ENCODE assay signal across 9 mouse cellular contexts in the genomic region with DNA sequence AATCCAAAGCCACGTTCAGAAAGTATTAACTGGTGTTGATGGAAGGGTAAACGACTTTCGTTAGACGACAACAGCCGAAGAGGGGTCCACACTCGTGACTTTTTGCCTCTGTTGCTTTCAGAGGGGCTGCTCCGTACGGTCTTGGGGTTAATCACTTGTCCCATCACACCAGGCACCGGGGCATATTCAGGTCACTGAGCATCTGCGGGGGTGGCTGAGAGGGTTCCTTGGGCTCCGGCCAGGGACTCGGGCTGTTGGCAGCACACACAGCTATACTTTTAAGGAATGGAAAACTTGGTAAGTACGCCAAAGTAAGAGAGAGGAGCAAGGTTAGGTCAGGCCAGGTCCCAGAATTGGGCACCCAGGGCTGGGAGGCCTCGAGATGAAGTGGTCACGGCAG. TPM values are rescaled to one million over a fixed set of nuclear protein-coding genes. Genes with fewer than 3 reads are reported as not detected.
DNase-seq lines count a peak whose midpoint lies in the region; ATAC-seq lines count a peak whose summit lies in the region.
"Had no signal": no experiment of that assay in that cellular context is flagged by ENCODE, and none has a peak within 500 bp of the region (broad histone marks: within the 10 kb centered on the region; RNA-seq: fewer than 3 reads in every experiment).

No protein-coding gene starts in this region.

- ATAC-seq in neural tube, embryonic 12.5 days (ENCODE audit: low FRiP score, low read depth): no peak
- ATAC-seq in inflammation-experienced regulatory T-cells, adult 6 months: no peak

- no peak for DNase-seq in neural tube, embryonic 10.5 days (ENCODE audit: extremely low spot score, low spot score)
- peak; percentile 35 to 50 for DNase-seq in gastrocnemius, postnatal 36 days
- DNase-seq in kidney, adult 18-20 months: peak; percentile 84
- peak; percentile 50 to 63 for DNase-seq in lung, postnatal 4 days
- no peak for DNase-seq in left cerebral cortex, postnatal 25 days (ENCODE audit: low spot score in 2 of 2)

- H3K4me1 ChIP-seq in neural tube, embryonic 12.5 days: peaks cover 10% of the 10 kb centered on the region

- H3K9ac ChIP-seq in neural tube, embryonic 12.5 days: no peak overlapping the region

- intact Hi-C loops in gastrocnemius, postnatal 36 days (cut with DNase I): no loop called here
- intact Hi-C loops in left cerebral cortex, postnatal 25 days (cut with DNase I): no loop called here

- H3K27me3 ChIP-seq in neural tube, embryonic 12.5 days (replicated peaks): no peaks in the 10 kb centered on the region

- no peak overlapping the region for H3K27ac ChIP-seq in neural tube, embryonic 12.5 days

- 39% methylated on average over 15 of the region's 15 CpGs for WGBS in neural tube, embryonic 12.5 days

- H3K36me3 ChIP-seq in neural tube, embryonic 12.5 days: no peaks in the 10 kb centered on the region

- H3K9me3 ChIP-seq in neural tube, embryonic 12.5 days: no peaks in the 10 kb centered on the region

- H3K4me2 ChIP-seq in neural tube, embryonic 12.5 days (replicated peaks): peak overlapping the region; percentile 44

- H3K4me3 ChIP-seq in neural tube, embryonic 12.5 days: no peak overlapping the region

RNA-seq across cellular contexts. Expression of a gene that starts 50.7 kb away (rescaled TPM):
- polyA plus RNA-seq in neural tube, embryonic 12.5 days (2016; fragmentation: Nextera tagmentation; extraction: Ambion mirVana): 43.3 and 45.1 TPM in 2 replicates
- total RNA-seq in gastrocnemius, postnatal 36 days (2021): 1 to 10 TPM; 5.0 TPM
- total RNA-seq in left cerebral cortex, postnatal 25 days (2021): 10 to 100 TPM; 16.8 to 17.4 TPM
- polyA plus RNA-seq in inflammation-experienced regulatory T-cells, adult 6 months (2017; shearing (Covaris generic)): 10 to 100 TPM; 14.9 to 17.6 (median 15.4) TPM

RNA-seq across cellular contexts. Expression of a gene that starts 57.5 kb away (rescaled TPM):
- polyA plus RNA-seq in neural tube, embryonic 12.5 days (2016; fragmentation: Nextera tagmentation; extraction: Ambion mirVana): not detected in 2 replicates
- not detected for total RNA-seq in gastrocnemius, postnatal 36 days (2021)
- total RNA-seq in left cerebral cortex, postnatal 25 days (2021): not detected
- polyA plus RNA-seq in inflammation-experienced regulatory T-cells, adult 6 months (2017; shearing (Covaris generic)): not detected
- total RNA-seq: neutrophil, adult 5-6 weeks had no signal
- polyA plus RNA-seq: heart, embryonic 14.5 days had no signal

RNA-seq across cellular contexts. Expression of a gene that starts 59.8 kb away (rescaled TPM):
- polyA plus RNA-seq in neural tube, embryonic 12.5 days (2016; fragmentation: Nextera tagmentation; extraction: Ambion mirVana): not detected in 2 replicates
- total RNA-seq in gastrocnemius, postnatal 36 days (2021): under 1 TPM in 1 of 2 experiments, not detected in 1; 0.69 TPM
- under 1 TPM; 0.46 to 0.62 TPM for total RNA-seq in left cerebral cortex, postnatal 25 days (2021)
- not detected for polyA plus RNA-seq in inflammation-experienced regulatory T-cells, adult 6 months (2017; shearing (Covaris generic))
- total RNA-seq: neutrophil, adult 5-6 weeks had no signal
- polyA plus RNA-seq: heart, embryonic 14.5 days had no signal

Comparison
In these comparisons a context has a peak if more than half of its experiments do, and no peak if none do; other contexts are left out.
1. DNase-seq: peak in gastrocnemius, postnatal 36 days (2 of 2), kidney, adult 18-20 months (single experiment) and lung, postnatal 4 days (2 of 2); none in neural tube, embryonic 10.5 days (single experiment) and left cerebral cortex, postnatal 25 days (0 of 2).